Mouse (Mus musculus) forebrain, embryonic 15.5 days (tissue): ENCODE data around the gene Rasal2. TPM values are rescaled to one million over a fixed set of nuclear protein-coding genes. Genes with fewer than 3 reads are reported as not detected.

Experiments used
- ATAC-seq: fragments of 200-750 bp; cut with Nextera tagmentation; replicated peaks from 2 replicates; pipeline ENCODE4 v1.8.0; 2017; ENCODE audit warnings: mild to moderate bottlenecking, moderate TSS enrichment, moderate library complexity
- H3K27ac ChIP-seq: fragments of 300-500 bp; sonication (generic); replicated peaks from 2 replicates; pipeline ENCODE4 v1.5.1; 2015; ENCODE audit warnings: mild to moderate bottlenecking, inconsistent platforms
- H3K27me3 ChIP-seq: fragments of 300-500 bp; sonication (generic); 2 replicates; pipeline ENCODE4 v1.6.1; 2015; ENCODE audit warnings: inconsistent platforms
- H3K36me3 ChIP-seq: fragments of 300-500 bp; sonication (generic); 2 replicates; pipeline ENCODE4 v1.6.1; 2015; ENCODE audit warnings: mild to moderate bottlenecking, inconsistent platforms
- H3K4me1 ChIP-seq: fragments of 300-500 bp; sonication (generic); 2 replicates; pipeline ENCODE4 v1.6.1; 2015; ENCODE audit warnings: inconsistent platforms
- H3K4me2 ChIP-seq: fragments of 300-500 bp; sonication (generic); replicated peaks from 2 replicates; pipeline ENCODE4 v1.6.1; 2015; ENCODE audit warnings: mild to moderate bottlenecking, inconsistent platforms
- H3K4me3 ChIP-seq: fragments of 300-500 bp; sonication (generic); 2 replicates; pipeline ENCODE4 v1.5.1; 2015; ENCODE audit warnings: mild to moderate bottlenecking, inconsistent platforms
- H3K9ac ChIP-seq: fragments of 300-500 bp; sonication (generic); replicated peaks from 2 replicates; pipeline ENCODE4 v1.6.1; 2015; ENCODE audit warnings: mild to moderate bottlenecking, inconsistent platforms
- H3K9me3 ChIP-seq: fragments of 300-500 bp; sonication (generic); 2 replicates; pipeline ENCODE4 v1.6.1; 2016; ENCODE audit warnings: inconsistent platforms
- WGBS: fragments of 180-500 bp; shearing (Covaris S2); methylation state at CpG from one replicate; pipeline ENCODE4 v1.1.7; 2015; ENCODE audit warnings: mixed read lengths; 5-methylcytosine and 5-hydroxymethylcytosine counted together
- polyA plus RNA-seq: library from polyadenylated mRNA; unstranded; fragments of >200 nt; fragmentation: Nextera tagmentation; extraction: Ambion mirVana; gene quantifications from 2 replicates; pipeline ENCODE4 v1.2.1, GENCODE M21; 2015

Rasal2 gene
- polyA plus RNA-seq, 1 experiment from 2014 or later = 36.6 TPM

DNA sequence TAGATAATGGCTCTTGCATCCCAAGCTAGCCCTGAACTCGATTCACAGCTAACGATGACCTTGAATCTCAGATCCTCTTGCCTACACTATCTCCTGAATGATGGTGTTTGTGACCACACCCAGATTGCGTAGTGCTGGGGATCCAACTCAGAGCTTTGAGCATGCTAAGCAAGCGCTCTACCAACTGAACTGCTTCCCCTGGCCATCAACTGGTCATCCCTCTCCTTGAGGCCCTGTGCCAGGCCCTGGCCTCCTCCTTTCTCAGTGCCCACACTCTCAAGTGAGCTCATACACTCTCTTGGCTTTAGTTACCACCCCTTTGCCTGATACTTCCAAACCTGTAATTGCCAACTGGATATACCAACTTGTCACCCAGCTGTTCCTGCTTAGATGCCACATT is 22.0 kb upstream of the Rasal2 start:
- no peak overlapping the region for H3K9ac ChIP-seq
- H3K9me3 ChIP-seq = no peaks in the 10 kb centered on the region
- H3K27me3 ChIP-seq = no peaks in the 10 kb centered on the region
- no peak for ATAC-seq
- no peaks in the 10 kb centered on the region for H3K36me3 ChIP-seq
- peaks cover 5% of the 10 kb centered on the region for H3K4me1 ChIP-seq
- H3K4me3 ChIP-seq = no peak overlapping the region
- no peak overlapping the region for H3K4me2 ChIP-seq
- 93% methylated on average over 4 of the region's 4 CpGs for WGBS
- no peak overlapping the region for H3K27ac ChIP-seq

DNA sequence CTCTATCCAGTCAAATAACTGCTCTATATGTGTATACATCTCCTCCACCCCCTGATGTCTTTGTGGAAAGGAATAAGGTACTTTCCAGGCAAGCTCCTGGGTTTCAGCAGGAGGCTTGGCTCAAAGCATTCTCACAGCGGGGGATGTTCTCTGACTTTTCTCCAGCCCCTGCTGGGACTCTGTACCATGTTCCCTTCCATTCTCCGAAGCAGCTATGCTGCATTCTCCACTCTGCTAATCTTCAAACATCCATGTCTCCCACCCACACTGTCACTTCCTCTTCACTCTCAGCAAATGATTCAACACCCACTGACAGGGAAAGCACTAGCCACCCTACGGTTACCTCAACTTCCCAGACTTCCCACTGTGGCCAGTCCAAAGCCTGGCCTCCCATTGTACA is 20.9 kb upstream of the Rasal2 start:
- no peak overlapping the region for H3K9ac ChIP-seq

DNA sequence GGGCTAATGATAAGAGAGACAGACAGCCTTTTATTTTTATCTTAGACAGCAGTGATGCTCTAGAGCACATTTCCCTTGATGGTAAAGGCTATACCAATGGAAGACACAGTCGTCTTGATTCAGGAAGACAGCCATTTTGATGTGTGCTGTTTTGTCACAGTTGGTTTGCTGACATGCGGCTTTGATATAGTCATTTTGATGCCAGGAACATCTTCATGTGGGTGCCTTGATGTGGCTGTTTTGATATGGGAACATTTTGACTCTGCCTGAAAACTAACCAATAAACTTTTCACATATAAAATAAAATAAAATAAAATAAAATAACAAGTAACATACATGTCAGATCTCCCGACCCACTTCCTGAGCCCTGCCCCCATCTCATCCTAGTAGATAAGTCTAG is 16.0 kb upstream of the Rasal2 start:
- no peaks in the 10 kb centered on the region for H3K36me3 ChIP-seq
- 90% methylated on average over 3 of the region's 3 CpGs for WGBS
- no peak for ATAC-seq

More for the DNA sequence above, 20.9 kb upstream of the Rasal2 start:
- Histone ChIP-seq H3K4me1 (no peaks in the 10 kb centered on the region), H3K9me3 (no peaks in the 10 kb centered on the region), H3K27ac (no peak overlapping the region), H3K36me3 (no peaks in the 10 kb centered on the region), H3K27me3 (no peaks in the 10 kb centered on the region), H3K4me2 (no peak overlapping the region), H3K4me3 (no peak overlapping the region)
- 41% methylated on average over 3 of the region's 3 CpGs for WGBS
- no peak for ATAC-seq

DNA sequence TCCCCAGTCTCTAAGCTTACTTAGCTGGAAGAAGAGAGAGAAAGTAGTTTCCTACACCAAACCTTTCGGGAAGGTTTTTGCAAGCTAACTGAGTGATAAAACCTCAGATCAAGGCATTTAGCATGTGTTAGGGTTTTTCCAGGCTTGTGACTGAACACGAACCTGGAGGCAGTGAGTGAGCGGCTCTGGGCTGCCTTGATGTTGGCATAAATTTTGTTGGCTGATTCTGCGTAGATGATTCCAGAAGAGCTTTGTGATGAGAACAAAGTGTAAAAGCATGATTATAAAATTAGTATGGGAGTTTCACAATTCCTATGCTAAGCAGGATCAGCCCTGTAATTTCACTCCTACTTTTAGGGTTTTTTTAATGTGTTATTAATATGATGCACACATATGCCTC is 15.2 kb upstream of the Rasal2 start:
- Histone ChIP-seq H3K4me1 (peaks cover 8% of the 10 kb centered on the region), H3K36me3 (no peaks in the 10 kb centered on the region), H3K4me2 (no peak overlapping the region), H3K9me3 (no peaks in the 10 kb centered on the region), H3K9ac (no peak overlapping the region), H3K27ac (no peak overlapping the region), H3K4me3 (no peak overlapping the region), H3K27me3 (no peaks in the 10 kb centered on the region)
- 93% methylated on average over 4 of the region's 4 CpGs for WGBS
- no peak for ATAC-seq

More for the DNA sequence above, 16.0 kb upstream of the Rasal2 start:
- Histone ChIP-seq H3K27ac (no peak overlapping the region), H3K9ac (no peak overlapping the region), H3K9me3 (no peaks in the 10 kb centered on the region), H3K27me3 (no peaks in the 10 kb centered on the region), H3K4me2 (no peak overlapping the region), H3K4me3 (no peak overlapping the region), H3K4me1 (peaks cover 8% of the 10 kb centered on the region)

DNA sequence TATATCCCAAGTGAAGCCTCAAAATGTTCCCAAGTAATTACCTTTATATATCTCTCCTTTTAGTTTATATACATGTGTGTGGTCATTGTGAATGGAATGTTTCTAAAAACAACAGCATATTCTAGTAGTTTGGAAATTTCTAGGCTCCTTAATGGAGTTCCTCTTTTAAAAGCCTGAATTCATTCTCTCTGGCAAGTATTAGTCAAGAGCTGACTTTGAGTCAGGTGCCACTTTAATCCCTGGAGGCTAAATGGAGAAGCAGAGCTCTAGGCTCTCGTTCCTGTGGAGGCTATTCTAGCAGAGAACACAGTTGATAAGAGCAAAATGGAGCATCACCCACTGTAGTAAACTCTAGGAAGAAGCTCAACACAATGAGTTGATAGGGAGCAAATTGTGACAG is 14.5 kb upstream of the Rasal2 start:
- no peaks in the 10 kb centered on the region for H3K9me3 ChIP-seq
- H3K4me1 ChIP-seq = peaks cover 8% of the 10 kb centered on the region
- no peak overlapping the region for H3K27ac ChIP-seq
- 66% methylated on average over 1 of the region's 1 CpGs for WGBS
- H3K36me3 ChIP-seq = no peaks in the 10 kb centered on the region
- ATAC-seq = no peak
- no peak overlapping the region for H3K4me2 ChIP-seq
- no peak overlapping the region for H3K9ac ChIP-seq
- no peaks in the 10 kb centered on the region for H3K27me3 ChIP-seq
- no peak overlapping the region for H3K4me3 ChIP-seq

DNA sequence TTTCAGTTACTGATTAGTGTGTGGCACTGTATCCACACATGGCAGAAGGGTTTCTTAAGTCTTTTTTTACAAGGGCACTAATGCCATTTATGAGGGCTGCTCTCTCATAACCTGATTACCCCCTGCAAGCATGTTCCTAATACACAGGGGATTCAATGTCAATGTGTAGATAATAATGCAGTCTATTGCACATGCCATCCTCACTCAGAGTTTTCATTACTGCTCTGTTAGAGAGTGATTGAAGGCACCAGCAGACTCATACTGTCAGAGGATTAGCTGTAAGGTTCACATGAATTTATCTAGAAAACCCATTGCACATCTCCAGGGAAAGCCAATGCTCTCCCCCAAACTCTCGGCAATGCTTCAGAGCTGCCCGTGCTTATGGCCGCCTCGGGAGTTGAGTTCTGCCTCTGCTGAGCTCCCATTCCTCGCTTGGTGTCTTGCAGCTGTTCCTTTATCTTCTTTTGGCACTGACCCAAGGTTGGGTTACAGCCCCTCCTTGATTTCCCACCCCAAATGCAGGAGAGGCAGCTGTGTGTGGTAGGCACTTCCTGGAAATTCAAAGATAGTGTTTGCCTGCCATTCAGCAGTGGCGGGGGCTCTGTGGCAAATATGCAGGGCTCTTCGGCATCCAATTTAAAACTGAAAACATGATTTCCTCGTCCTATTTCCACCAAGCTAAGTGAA is 13.5 kb upstream of the Rasal2 start:
- no peak overlapping the region for H3K9ac ChIP-seq
- H3K4me2 ChIP-seq = 0 out of 2 replicates have a peak overlapping the region, but pooled peaks have one; percentile 5
- H3K4me1 ChIP-seq = peaks cover 8% of the 10 kb centered on the region
- WGBS = 30% methylated on average over 8 of the region's 8 CpGs
- no peaks in the 10 kb centered on the region for H3K27me3 ChIP-seq
- H3K4me3 ChIP-seq = no peak overlapping the region
- no peaks in the 10 kb centered on the region for H3K36me3 ChIP-seq
- H3K27ac ChIP-seq = peak overlapping the region; percentile 55
- peak; percentile 85 for ATAC-seq
- H3K9me3 ChIP-seq = no peaks in the 10 kb centered on the region

DNA sequence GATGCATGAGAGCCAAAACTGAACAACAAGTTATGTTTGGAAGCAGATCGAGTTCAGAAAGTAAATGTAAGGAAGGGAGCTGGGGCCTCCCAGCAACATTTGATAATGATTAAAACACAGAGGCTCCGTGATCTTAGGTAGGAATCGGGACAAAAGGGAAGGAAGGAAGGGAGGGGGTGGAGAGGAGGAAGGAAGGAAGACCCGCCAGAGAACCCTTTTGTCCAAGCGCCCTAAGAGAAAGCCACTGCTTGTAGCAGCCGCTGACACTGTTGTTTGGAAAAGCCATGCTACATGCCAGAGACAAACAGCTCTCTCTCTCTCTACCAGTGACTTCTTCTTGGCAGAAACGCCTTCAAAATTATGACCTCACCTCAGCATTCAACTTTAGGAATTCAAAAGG is 5.5 kb upstream of the Rasal2 start:
- H3K27me3 ChIP-seq = no peaks in the 10 kb centered on the region
- no peaks in the 10 kb centered on the region for H3K9me3 ChIP-seq
- H3K27ac ChIP-seq = no peak overlapping the region; the same call in 1 of the 2 replicates
- 0 out of 2 replicates have a peak, but pooled peaks cover 5% of the 10 kb centered on the region for H3K36me3 ChIP-seq
- ATAC-seq = no peak
- H3K4me3 ChIP-seq = no peak overlapping the region
- peaks cover 12% of the 10 kb centered on the region for H3K4me1 ChIP-seq
- 11% methylated on average over 7 of the region's 7 CpGs for WGBS
- H3K4me2 ChIP-seq = no peak overlapping the region
- H3K9ac ChIP-seq = no peak overlapping the region

DNA sequence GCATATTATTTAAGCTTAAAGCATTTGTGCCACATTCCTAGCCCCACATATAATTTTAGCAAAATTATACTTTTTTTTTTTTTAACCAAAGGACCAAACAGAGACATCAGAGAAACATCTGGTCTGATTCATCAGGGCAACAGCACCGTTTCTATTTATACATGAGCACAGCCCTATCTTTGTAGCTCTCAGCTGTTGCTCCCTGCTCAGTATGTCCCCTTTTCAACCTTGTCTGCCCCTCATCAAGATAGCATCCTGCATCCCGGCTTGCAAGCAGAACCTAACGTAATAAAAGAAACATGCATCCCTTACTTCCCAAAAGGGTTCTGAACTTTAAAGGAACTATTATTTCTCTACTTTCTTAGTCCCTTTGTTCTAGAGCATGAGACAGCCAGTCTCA is 5.0 kb upstream of the Rasal2 start:
- Histone ChIP-seq H3K4me1 (peaks cover 12% of the 10 kb centered on the region), H3K4me2 (no peak overlapping the region), H3K9ac (no peak overlapping the region), H3K36me3 (0 out of 2 replicates have a peak, but pooled peaks cover 5% of the 10 kb centered on the region), H3K27ac (no peak overlapping the region; the same call in 1 of the 2 replicates), H3K4me3 (no peak overlapping the region), H3K27me3 (no peaks in the 10 kb centered on the region), H3K9me3 (no peaks in the 10 kb centered on the region)
- WGBS = 26% methylated on average over 3 of the region's 3 CpGs
- ATAC-seq = no peak

DNA sequence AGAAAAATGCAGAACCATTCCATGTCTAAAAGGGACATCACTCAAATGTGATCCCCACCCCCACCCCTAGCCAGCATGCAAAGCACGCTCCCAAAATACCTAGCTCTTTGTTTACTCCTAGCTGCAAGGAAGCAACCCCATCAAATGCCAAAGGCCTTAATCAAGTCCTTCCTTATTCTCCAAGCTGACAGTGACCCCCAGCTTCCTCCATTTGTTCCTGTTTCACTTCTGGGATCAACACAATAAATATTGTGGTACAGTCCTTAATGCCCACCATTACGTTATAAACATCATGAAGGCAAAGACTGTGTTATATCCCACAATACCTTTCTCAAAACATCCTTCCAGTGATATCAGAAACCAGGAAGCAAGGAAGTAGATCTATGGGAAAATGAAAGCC is 4.2 kb upstream of the Rasal2 start:
- Histone ChIP-seq H3K9ac (no peak overlapping the region), H3K9me3 (no peaks in the 10 kb centered on the region), H3K4me3 (no peak overlapping the region), H3K27me3 (no peaks in the 10 kb centered on the region), H3K36me3 (0 out of 2 replicates have a peak, but pooled peaks cover 5% of the 10 kb centered on the region), H3K4me2 (no peak overlapping the region), H3K4me1 (peaks cover 12% of the 10 kb centered on the region), H3K27ac (no peak overlapping the region)
- no peak for ATAC-seq
- WGBS = 83% methylated on average over 2 of the region's 2 CpGs

DNA sequence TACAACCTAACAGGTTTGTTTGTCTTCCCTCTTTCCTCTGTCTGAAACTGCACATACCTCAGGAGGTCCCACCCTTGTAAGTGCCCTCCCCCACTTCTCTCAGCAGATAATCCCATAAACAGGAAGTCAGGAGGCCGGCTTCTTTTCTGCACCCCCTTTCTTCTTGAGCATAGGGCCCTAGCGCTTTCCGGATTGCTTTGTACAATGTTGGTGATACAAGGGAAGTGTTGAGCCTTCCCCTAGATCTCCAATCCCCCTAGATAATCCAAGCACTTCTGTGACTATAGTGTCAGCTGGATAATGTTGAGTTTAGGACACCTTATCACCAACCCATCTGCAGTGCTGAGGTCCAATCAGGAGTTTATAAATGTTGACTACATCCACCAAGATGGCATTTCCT is 3.4 kb upstream of the Rasal2 start:
- Histone ChIP-seq H3K4me3 (no peak overlapping the region), H3K9me3 (no peaks in the 10 kb centered on the region), H3K4me2 (no peak overlapping the region), H3K9ac (no peak overlapping the region), H3K27me3 (no peaks in the 10 kb centered on the region), H3K36me3 (0 out of 2 replicates have a peak, but pooled peaks cover 5% of the 10 kb centered on the region), H3K27ac (no peak overlapping the region), H3K4me1 (peaks cover 20% of the 10 kb centered on the region)
- ATAC-seq = no peak
- WGBS = 83% methylated on average over 3 of the region's 3 CpGs

DNA sequence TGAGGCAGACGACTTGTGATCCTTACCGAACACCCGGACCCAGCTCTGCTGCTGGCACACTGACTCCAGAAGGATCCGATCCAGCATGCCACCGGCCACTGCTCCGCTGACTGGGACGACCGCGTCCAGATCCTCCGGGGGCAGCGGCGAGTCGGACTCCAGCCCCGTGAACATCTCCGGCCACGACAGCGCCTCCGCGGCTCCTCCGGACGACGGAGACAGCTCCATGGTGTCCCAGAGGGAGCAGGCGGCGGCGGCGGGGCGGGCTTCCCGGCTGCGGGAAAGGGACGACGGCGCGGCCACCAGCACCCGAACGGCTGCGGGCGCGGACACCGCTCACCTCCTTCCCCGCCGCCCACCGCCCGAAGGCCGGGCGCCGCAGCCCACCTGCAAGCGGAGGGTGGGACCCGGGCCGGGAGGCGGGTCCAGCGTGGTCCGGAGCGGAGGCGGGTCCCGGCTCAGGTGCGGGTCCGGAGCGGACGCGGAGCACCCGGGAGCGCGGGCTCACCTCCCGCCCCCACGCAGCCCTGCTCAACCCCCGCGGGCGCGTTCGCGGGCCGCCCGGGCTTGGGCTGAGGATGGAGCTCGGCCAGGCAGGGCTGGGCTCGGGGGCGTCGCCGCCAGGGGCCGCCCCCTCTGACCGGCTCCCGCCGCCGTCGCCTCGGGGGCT is 549 bp downstream of the Rasal2 start:
- Histone ChIP-seq H3K27me3 (no peaks in the 10 kb centered on the region), H3K27ac (peak overlapping the region; percentile 97), H3K36me3 (no peaks in the 10 kb centered on the region), H3K4me2 (peak overlapping the region; percentile 76), H3K4me3 (peak overlapping the region; percentile 87), H3K9ac (peak overlapping the region; percentile 84), H3K9me3 (no peaks in the 10 kb centered on the region), H3K4me1 (peaks cover 20% of the 10 kb centered on the region)
- under 1% methylated on average over 73 of the region's 85 CpGs for WGBS
- peak; percentile 87 for ATAC-seq

DNA sequence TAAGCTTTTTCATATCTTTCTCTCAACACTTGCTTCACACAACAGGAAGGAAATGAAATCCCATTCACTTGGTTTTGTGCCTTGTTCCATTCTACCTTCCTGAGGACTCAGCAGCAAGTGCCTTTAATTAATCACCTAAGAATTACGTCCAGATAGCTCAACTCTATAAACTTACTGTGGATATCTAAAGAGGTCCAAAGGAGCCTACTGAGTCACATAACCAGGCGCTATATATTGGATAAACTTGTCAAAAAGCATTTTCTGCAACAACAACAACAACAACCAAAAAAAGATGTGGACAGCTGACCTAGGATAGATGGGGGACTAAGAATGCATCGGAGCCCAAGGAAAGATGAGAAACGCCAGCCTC is 1.1 kb downstream of the Rasal2 start:
- Histone ChIP-seq H3K27ac (peak overlapping the region; percentile 97), H3K27me3 (no peaks in the 10 kb centered on the region), H3K4me2 (peak overlapping the region; percentile 76), H3K4me1 (peaks cover 20% of the 10 kb centered on the region), H3K4me3 (peak overlapping the region; percentile 87), H3K9ac (peak overlapping the region; percentile 84), H3K9me3 (no peaks in the 10 kb centered on the region), H3K36me3 (no peaks in the 10 kb centered on the region)
- WGBS = under 1% methylated on average over 4 of the region's 4 CpGs
- no peak for ATAC-seq
